Mouse (Mus musculus) testis, adult 2 months (tissue): ENCODE results near the gene Srxn1.

ENCODE experiments used
- CTCF ChIP-seq: fragments of 200-500 bp; IDR thresholded peaks from 2 replicates; pipeline ENCODE4 v1.5.1; 2012; ENCODE audit warnings: low read depth, mild to moderate bottlenecking, inconsistent platforms, low read length, moderate library complexity; ENCODE audit not compliant: control insufficient read depth, insufficient read depth, insufficient replicate concordance
- POLR2A ChIP-seq: fragments of 200-500 bp; IDR thresholded peaks from 2 replicates; pipeline ENCODE4 v1.6.1; 2012; ENCODE audit warnings: low read depth, mild to moderate bottlenecking, inconsistent platforms, low read length, moderate library complexity; ENCODE audit not compliant: control insufficient read depth

GRCm38 (mm10) chr2:152139191-152139987 is 34.1 kb downstream of the Srxn1 start:
- TF ChIP-seq CTCF (no peak), POLR2A (no peak)
